Mouse (Mus musculus) G1E (cell line): ENCODE measurements around the gene Grik4.

Experiments used
- CTCF ChIP-seq: IDR thresholded peaks from 2 replicates; pipeline ENCODE4 v1.5.1; 2012; ENCODE audit warnings: low read depth, low read length, inconsistent platforms, mixed read lengths
- GATA1 ChIP-seq: IDR thresholded peaks from 2 replicates; pipeline ENCODE4 v1.6.1; 2012; ENCODE audit warnings: borderline replicate concordance, low read length, inconsistent platforms, mixed read lengths
- GATA2 ChIP-seq: IDR thresholded peaks from 2 replicates; pipeline ENCODE4 v1.6.1; 2012; ENCODE audit warnings: low read depth, low read length, inconsistent platforms, borderline replicate concordance
- POLR2AphosphoS5 ChIP-seq: IDR thresholded peaks from 2 replicates; pipeline ENCODE4 v1.6.1; 2012; ENCODE audit warnings: low read depth, low read length, inconsistent platforms; ENCODE audit not compliant: insufficient replicate concordance
- TAL1 ChIP-seq: conservative IDR thresholded peaks from 2 replicates; pipeline ENCODE4 v1.6.1; 2012; ENCODE audit warnings: low read depth, low read length, inconsistent platforms, mixed read lengths

GRCm38 (mm10) chr9:42652756-42653155 lies 291.5 kb downstream of the Grik4 start:
- no peak for TF ChIP-seq CTCF
- no peak for TF ChIP-seq GATA1
- no peak for TF ChIP-seq POLR2AphosphoS5
- no peak for TF ChIP-seq GATA2
- no peak for TF ChIP-seq TAL1
